Mouse (Mus musculus) central nervous system, embryonic 11.5 days (tissue): ENCODE results near the gene Gm2000. TPM values are rescaled to one million over a fixed set of nuclear protein-coding genes. Genes with fewer than 3 reads are reported as not detected.

Experiments
- polyA plus RNA-seq: library from polyadenylated mRNA; depleted of rRNA; stranded (reverse); fragments of >200 nt; gene quantifications from 2 replicates; pipeline ENCODE4 v1.2.3, GENCODE M21; 2012; rRNA removed

Gene Gm2000
- polyA plus RNA-seq, result 51.6 and 64.3 TPM in 2 replicates

GRCm38 (mm10) chr1:156365740-156366139 lies at the start of gene Gm2000:
Gm2000 (plus strand) TSS chr1:156366040.

Other genes starting within 250 kb of the Gm2000 start
- 2.7 TPM in 2 replicates for gene Fam163a, start 161.0 kb upstream of the Gm2000 start, polyA plus RNA-seq
- gene Tdrd5, start 62.4 kb upstream of the Gm2000 start, polyA plus RNA-seq, result 0.17 and 0.19 TPM in 2 replicates
- 0.06 and 0.10 TPM in 2 replicates for gene Nphs2, start 55.3 kb upstream of the Gm2000 start, polyA plus RNA-seq
- 0.18 and 0.68 TPM in 2 replicates for gene Axdnd1, start 55.1 kb downstream of the Gm2000 start, polyA plus RNA-seq
- gene Soat1, start 108.3 kb downstream of the Gm2000 start, polyA plus RNA-seq, result 18.5 and 27.6 TPM in 2 replicates
- gene Gm10031, start 158.0 kb downstream of the Gm2000 start, polyA plus RNA-seq, result 3.6 and 6.5 TPM in 2 replicates
- gene Abl2, start 192.7 kb downstream of the Gm2000 start, polyA plus RNA-seq, result 13.6 and 19.9 TPM in 2 replicates